Mouse (Mus musculus) heart, postnatal 0 days (tissue): Measurements from ENCODE around the gene Rab7.
"Not testable (repeated sequence)": the region's sequence is repeated elsewhere in the genome, so short reads cannot be mapped to it uniquely, and the experiment has no call there.

ENCODE experiments used
- CTCF ChIP-seq: IDR thresholded peaks from 2 replicates; pipeline ENCODE4 v1.5.1; 2016; ENCODE audit warnings: antibody characterized with exemption, control low read depth, low read depth
- EP300 ChIP-seq: IDR thresholded peaks from 2 replicates; pipeline ENCODE4 v1.6.1; 2016; ENCODE audit warnings: antibody characterized with exemption, low read depth

DNA sequence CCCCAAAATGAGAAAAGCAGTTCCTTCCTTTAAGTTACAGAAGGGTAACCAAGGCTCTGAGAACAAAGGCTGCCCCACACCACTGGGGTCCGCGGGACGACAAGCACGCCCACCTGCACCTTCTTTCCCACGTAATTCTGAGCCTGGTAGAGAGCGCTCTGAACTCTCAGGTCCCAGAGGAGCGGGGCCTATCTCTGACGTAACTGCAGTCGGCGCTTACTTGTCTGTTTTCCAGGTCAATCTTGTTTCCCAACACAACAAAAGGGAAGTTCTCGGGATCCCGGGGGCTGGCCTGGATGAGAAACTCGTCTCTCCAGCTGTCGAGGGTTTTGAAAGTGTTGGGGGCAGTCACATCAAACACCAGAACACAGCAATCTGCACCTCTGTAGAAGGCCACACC lies 40.3 kb downstream of the Rab7 start:
- not testable (repeated sequence) for TF ChIP-seq CTCF, EP300
